Mouse (Mus musculus) left cerebral cortex, adult 2 months (tissue): ENCODE results near the gene Arhgef33. TPM values are rescaled to one million over a fixed set of nuclear protein-coding genes. Genes with fewer than 3 reads are reported as not detected.
A peak's percentile ranks its signal among the peaks of the same experiment; 100 is the strongest.

Experiments
- DNase-seq, 2 experiments: peaks; one replicate each; pipeline ENCODE4 v3.0.0; 2021 to 2022; ENCODE audit warnings: low spot score in 2 of 2, mixed read lengths in 1 of 2; ENCODE audit errors: extremely low spot score in 1 of 2
- H3K27ac ChIP-seq: fragments of 200-600 bp; 2 replicates; pipeline ENCODE4 v1.8.1; 2022
- H3K4me3 ChIP-seq: fragments of 200-600 bp; 2 replicates; pipeline ENCODE4 v1.8.1; 2022
- CTCF ChIP-seq: fragments of 200-600 bp; IDR thresholded peaks from 2 replicates; pipeline ENCODE4 v1.8.1; 2022; ENCODE audit warnings: antibody characterized with exemption, mild to moderate bottlenecking, moderate library complexity
- intact Hi-C: fragments of 180-260 bp; cut with DNase I; formaldehyde crosslinking; loops from one replicate; pipeline ENCODE4 v1.15.1; 2025
- total RNA-seq, 2 experiments: library from RNA; stranded (reverse); gene quantifications; 2 replicates each; pipeline ENCODE4 v1.2.3; 2021

Arhgef33 gene
- total RNA-seq, 2 experiments from 2014 or later: 2.5 to 2.8 TPM

DNA sequence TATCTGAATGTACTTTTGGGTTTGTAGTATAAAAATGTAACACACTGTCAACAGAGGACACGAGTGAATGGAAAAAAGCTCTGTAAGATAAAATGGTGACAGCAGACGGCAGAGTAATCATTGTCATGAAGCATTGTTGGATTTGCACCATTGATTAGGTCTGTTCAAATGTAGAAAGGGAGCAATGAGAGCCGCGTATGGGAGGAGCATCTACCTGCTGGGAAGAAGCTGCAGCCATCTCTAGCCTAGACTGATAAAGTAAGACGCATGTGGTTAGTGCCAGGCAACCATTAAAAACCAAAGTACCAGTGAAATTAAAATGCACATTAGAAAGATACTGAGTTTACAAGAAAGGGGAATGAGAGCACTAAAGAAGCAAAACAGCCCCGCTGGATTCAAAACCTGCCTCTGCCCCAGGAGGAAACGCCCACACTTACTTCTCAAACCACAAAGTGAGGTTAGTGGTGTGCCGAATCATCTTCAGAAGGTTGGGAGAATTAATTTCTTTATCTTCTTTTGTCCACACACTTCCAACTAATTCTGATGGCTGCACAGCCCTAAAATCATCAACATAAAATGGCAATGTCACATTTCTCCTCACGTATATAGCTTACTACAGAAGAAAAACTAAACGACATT lies 111.5 kb downstream of the Arhgef33 start:
- TF ChIP-seq CTCF: no peak
- no peak overlapping the region for H3K4me3 ChIP-seq
- intact Hi-C loops: no loop called here
- H3K27ac ChIP-seq: no peak overlapping the region
- DNase-seq: no peak

DNA sequence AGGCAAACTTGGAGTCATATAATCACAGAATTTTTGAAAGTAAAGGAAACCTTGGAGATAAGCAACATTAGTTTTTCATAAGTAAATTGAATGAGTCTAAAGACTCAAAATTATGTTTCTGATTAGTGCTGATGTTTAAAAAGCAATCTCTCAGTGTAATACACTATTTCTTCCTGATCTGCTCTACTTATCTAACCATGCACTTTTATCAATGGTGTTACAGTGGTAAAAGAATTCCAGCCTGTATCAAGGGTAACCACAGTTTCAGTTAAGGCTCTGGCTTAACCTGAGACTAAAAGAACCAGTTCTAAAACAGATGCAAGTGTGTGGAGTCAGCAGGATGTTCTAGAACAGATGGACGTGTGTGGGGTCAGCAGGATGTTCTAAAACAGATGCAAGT lies 113.8 kb downstream of the Arhgef33 start:
- no peak for TF ChIP-seq CTCF
- intact Hi-C loops: no loop called here
- no peak overlapping the region for H3K4me3 ChIP-seq
- DNase-seq: no peak
- H3K27ac ChIP-seq: no peak overlapping the region

DNA sequence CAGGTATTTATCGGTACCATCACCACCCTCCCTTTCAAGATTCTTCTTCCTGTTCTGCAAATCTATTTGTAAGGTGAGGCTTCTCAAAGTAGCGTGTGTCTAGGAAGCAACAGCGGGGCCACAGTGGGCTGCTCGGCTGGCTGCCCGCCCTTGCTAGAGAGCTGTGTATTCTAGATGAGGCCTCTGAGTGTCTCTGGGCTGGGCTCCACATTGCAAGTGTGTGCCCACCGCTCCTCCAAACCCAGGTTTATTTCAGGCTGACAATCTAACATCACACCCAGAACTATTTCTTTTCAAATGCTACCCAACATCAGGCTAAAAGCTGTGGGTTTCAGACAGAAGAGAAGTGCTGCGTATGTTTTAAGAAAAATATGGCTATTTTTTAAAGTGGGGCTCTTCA lies 119.0 kb downstream of the Arhgef33 start:
- intact Hi-C loops: no loop called here
- TF ChIP-seq CTCF: no peak
- DNase-seq: no peak
- no peak overlapping the region for H3K4me3 ChIP-seq
- peak overlapping the region; percentile 80 for H3K27ac ChIP-seq

DNA sequence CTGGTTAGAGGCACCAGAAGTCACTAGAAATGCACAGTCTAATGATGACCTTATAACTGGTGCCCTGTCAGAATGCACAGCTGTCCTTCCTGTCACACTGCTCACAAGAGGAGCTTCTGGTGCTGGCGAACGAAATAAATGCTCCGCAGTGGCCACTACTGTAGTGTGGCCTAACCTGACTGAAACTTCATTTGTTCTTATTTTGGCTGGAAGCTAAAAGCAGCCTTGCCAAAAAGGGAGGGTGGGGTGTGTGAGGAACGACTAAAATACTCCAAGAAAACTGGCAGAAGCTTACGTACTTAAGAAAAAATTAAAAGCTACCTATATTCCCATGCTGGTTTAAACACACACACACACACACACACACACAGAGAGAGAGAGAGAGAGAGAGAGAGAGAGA lies 119.7 kb downstream of the Arhgef33 start:
- H3K27ac ChIP-seq: peak overlapping the region; percentile 80
- DNase-seq: no peak
- intact Hi-C loops: no loop called here
- H3K4me3 ChIP-seq: no peak overlapping the region
- no peak for TF ChIP-seq CTCF

DNA sequence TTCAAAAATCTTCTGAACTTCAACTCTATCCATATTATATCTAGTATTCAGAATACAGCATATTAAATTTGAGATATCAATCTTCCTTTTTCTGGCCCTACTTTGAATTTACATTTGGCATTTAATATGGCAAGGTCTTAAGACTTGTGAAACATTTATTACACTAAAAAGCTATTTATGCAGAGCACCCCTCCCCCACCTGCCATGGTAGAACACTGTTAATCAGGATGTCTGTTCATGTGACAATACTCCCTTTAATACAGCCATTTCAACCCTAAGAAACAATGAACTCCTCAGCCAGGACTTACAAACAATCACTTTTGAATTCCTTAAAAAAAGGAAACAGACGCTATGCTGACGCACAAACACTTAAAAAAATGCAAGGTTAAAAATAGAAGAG lies 120.8 kb downstream of the Arhgef33 start:
- intact Hi-C loops: no loop called here
- H3K27ac ChIP-seq: peak overlapping the region; percentile 80
- no peak for DNase-seq
- H3K4me3 ChIP-seq: no peak overlapping the region
- no peak for TF ChIP-seq CTCF

DNA sequence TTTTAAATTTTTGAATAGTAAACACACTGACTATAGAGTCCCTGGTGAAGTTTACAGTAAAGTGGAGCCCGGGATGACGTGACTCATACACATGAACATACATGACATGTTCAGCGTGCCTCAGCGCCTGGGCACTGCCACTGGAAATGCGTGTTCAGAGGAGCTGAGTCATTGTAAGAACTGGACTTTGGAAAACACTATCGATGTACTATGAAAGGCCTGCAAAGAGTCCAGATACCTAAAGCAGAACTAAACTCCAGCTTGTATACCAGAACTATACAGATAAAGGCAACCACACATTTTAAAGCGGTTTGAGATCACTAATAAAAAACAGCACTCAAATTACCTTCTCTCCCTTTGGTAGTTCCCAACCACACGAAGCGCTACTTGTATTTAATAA lies 124.8 kb downstream of the Arhgef33 start:
- DNase-seq: no peak
- TF ChIP-seq CTCF: no peak
- Histone ChIP-seq H3K27ac (peak overlapping the region; percentile 4; the same call in 1 of the 2 replicates), H3K4me3 (peak overlapping the region; percentile 24)
- intact Hi-C loops: no loop called here

DNA sequence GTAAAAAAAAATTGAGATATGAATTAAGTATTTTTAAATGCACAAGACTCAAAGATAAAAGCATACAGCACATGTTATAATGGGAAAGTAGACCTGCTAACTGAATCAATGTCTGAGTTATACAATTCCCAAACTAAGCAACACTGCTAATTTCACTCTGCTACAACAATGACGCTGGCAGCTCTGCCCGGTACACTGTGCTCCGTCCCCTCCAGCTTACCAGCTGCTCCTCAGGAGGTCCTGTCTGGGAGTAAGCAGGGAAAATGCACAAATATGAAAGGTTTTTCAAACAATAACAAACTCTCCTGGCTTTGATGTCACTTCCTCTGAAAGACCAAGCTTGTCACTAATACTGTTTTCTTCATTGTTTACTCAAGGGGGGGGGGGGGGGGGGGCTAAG lies 127.2 kb downstream of the Arhgef33 start:
- no peak for DNase-seq
- no peak overlapping the region for H3K4me3 ChIP-seq
- TF ChIP-seq CTCF: no peak
- intact Hi-C loops: no loop called here
- H3K27ac ChIP-seq: peak overlapping the region; percentile 41

DNA sequence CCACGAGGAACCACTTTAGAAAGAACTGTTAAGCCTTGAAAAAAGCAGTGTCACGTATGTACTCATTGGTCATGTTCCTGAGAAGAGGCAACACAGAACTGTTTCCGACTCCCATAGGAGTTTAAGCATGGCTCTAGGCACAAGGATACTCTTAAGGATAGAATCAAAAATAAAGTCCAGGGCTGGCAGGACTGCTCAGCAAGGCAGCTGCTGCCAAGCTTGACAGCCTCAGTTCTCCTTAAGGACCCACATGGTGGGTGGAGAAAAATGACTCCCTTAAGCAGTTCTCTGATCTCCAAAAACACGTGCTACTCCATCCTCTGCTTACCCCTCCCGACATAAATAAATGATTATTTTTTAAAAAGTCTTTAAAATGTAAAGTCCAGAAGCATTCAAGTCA lies 128.5 kb downstream of the Arhgef33 start:
- H3K4me3 ChIP-seq: no peak overlapping the region
- DNase-seq: no peak
- no peak for TF ChIP-seq CTCF
- intact Hi-C loops: no loop called here
- no peak overlapping the region; the same call in 1 of the 2 replicates for H3K27ac ChIP-seq

DNA sequence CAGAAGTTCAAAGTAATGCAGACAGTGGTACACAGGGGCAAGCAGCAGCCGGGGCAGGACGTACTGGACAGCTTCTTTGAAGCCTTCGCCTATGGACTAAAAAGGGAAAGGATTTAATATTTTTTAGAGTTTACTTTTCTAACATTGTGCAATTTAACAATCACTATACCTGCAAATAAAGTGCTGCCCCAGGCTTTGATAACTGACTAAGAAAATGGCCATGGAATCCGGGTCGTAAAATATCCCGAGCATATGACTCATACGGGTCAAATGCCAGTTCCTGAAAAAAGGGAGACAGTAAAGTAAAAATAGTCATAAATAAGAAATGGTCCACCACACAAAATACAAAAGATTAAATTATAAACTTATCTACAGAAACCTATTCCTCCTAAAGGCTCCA lies 138.2 kb downstream of the Arhgef33 start:
- no peak for TF ChIP-seq CTCF
- no peak for DNase-seq
- no peak overlapping the region for H3K27ac ChIP-seq
- H3K4me3 ChIP-seq: no peak overlapping the region
- intact Hi-C loops: no loop called here

DNA sequence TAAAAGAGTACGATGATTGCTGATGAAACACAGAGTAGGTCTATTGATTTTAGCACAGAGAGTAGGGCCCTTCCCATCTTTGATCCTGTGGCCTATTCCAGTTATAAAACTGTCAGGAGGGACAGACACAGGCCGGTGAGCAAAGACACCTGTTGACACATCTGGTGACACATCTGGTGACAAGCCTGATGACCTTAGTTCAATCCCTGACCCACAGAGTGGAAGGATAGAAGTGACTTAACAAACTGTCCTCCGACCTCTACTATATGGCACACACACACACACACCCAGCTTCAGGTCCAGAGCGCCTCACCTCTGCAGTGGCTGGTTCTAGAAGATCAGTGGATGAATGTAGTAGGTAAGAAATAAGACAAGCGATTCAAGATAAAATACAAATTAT lies 139.3 kb downstream of the Arhgef33 start:
- no peak for TF ChIP-seq CTCF
- no peak for DNase-seq
- no peak overlapping the region for H3K27ac ChIP-seq
- intact Hi-C loops: no loop called here
- no peak overlapping the region for H3K4me3 ChIP-seq

Other genes starting within 250 kb of the Arhgef33 start
- gene Hnrnpll, start 245.1 kb upstream of the Arhgef33 start, total RNA-seq: 10 to 100 TPM; 64.0 to 66.9 TPM
- gene Galm, start 179.9 kb upstream of the Arhgef33 start, total RNA-seq: 1 to 10 TPM; 1.8 to 2.6 TPM
- 100 to 1,000 TPM; 103 to 115 TPM for gene Srsf7, start 100.1 kb upstream of the Arhgef33 start, total RNA-seq
- under 1 TPM in 1 of 2 experiments, not detected in 1; 0.18 TPM for gene Ttc39d, start 99.9 kb upstream of the Arhgef33 start, total RNA-seq
- gene Gemin6, start 83.0 kb upstream of the Arhgef33 start, total RNA-seq: 1 to 10 TPM; 5.3 to 5.9 TPM
- gene Morn2, start 17.2 kb upstream of the Arhgef33 start, total RNA-seq: 10 to 100 TPM; 15.6 to 16.3 TPM
- 10 to 100 TPM; 40.7 to 45.1 TPM for gene Dhx57, start 16.9 kb upstream of the Arhgef33 start, total RNA-seq
- gene Gm10190, start 66.1 kb downstream of the Arhgef33 start, total RNA-seq: 1 to 10 TPM; 1.4 to 2.4 TPM
- gene Sos1, start 173.0 kb downstream of the Arhgef33 start, total RNA-seq: 10 to 100 TPM; 33.0 to 36.6 TPM